Mouse (Mus musculus) mouse embryonic stem cell (cell line): ENCODE measurements around the gene Psmd3.

Experiments
- in situ Hi-C, 2 experiments: fragments of 300-500 bp; cut with MboI; formaldehyde crosslinking; loops; 1 replicate in 1 of 2; 3 replicates in 1 of 2; pipeline ENCODE4 v1.14.3; 2019 to 2020; ENCODE audit warnings: low sequenced_read_pairs in 2 of 2, low pct_unique_long_range_greater_than_20kb in 1 of 2, mixed read lengths in 1 of 2; ENCODE audit not compliant: unreplicated experiment in 1 of 2

The Psmd3 gene

DNA sequence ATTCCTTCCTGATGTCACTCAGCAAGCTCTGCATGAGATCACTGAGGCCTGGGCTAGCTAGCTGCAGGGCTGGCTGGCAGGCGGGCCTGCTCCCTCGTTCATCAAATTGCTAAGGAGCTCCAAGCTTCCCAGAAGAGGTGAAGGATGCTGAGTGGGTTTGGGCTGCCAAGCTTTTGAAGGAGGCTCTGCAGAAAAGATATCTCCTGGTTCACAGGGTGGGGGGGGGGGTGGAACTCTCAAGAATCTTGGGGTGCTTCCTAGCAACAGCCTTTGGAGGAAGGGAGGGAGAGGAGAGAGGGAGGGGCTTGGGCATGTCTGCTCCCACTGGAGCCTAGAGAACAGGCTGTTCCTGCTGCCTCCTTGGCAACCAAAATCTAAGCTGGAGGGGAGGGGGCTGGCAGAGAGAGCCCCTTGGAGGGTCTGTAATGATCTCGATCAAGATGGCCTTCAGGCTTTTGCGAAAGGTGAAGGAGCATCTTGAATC, 56.1 kb downstream of the Psmd3 start:
- in situ Hi-C loops = loop anchor here in 1 of 2 experiments (10.0 kb wide), 1 partner anchor 46 kb away; no protein-coding TSS in a partner anchor

DNA sequence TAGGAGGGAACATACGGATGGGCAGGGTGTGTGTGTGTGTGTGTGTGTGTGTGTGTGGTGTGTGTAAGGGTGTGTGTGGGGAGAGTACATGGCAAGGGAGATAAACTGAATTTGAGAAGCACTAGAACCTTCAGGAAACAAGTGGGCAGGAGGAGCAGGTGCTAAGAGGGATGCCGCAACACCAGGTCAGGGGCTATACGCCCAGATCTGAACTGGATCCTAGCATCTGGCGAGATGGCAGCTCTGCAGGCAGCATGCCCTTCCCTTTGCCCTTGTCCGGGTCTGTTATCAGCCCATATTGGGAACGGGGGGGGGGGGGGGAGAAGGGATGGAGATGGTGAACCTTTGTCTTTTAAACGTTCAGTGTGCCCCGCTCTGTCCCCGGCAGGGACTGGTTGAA, 56.6 kb downstream of the Psmd3 start:
- in situ Hi-C loops = loop anchor here in 1 of 2 experiments (10.0 kb wide), 1 partner anchor 46 kb away; no protein-coding TSS in a partner anchor

GRCm38 (mm10) chr11:98740026-98740392, 57.7 kb downstream of the Psmd3 start:
- in situ Hi-C loops = no loop called here

GRCm38 (mm10) chr11:98740393-98741050, 58.2 kb downstream of the Psmd3 start, which contains the start of gene Thra:
Gene Thra (plus strand): TSS chr11:98740638.
- in situ Hi-C loops = no loop called here

- in situ Hi-C loops = no loop called here
These were observed 58.8 kb downstream of the Psmd3 start for GRCm38 (mm10) chr11:98741051-98741620.

GRCm38 (mm10) chr11:98741622-98742396, 59.5 kb downstream of the Psmd3 start:
- in situ Hi-C loops = no loop called here

DNA sequence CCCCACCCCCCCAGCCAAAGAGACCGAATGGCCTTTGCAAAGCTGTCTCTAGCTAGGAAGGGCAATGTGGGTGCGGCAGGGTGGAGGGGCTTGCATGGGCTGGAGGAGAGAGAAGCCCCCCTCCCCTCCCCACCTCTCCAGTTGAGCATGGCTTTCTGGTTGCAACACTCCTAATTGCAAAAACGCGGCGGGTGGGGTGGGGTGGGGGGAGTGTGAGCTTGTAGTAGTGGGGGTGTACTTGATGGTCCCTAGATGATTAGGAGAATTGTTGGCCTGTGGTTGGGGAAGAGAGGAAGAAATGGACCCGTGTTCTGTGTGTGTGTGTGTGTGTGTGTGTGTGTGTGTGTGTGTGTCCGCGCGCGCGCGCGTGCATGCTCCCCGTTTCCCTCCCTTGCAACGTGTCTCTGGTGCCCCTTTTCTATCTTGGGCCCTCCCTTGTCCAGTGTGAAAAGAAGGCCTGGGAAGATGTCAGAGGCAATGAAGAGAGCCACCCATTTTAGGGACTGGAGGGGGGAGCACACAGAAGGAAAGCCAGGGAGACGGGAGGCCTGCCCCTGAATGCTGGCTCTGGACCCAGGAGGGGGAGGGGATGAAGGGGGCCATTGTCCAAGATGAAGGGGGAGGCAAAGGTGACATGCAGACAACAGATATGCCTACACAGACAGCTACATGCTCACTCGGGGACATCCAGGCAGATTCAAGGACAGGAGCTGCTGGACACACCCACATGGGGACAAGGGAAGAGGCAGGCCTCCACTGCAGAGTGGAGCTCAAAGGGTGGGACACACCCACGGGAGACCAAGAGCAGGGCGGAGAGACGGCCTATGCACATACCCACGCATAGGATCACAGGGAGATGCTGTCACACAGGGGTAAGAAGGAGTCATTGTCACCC, 60.3 kb downstream of the Psmd3 start:
- in situ Hi-C loops = no loop called here

GRCm38 (mm10) chr11:98743655-98744345, 61.4 kb downstream of the Psmd3 start:
- in situ Hi-C loops = no loop called here

DNA sequence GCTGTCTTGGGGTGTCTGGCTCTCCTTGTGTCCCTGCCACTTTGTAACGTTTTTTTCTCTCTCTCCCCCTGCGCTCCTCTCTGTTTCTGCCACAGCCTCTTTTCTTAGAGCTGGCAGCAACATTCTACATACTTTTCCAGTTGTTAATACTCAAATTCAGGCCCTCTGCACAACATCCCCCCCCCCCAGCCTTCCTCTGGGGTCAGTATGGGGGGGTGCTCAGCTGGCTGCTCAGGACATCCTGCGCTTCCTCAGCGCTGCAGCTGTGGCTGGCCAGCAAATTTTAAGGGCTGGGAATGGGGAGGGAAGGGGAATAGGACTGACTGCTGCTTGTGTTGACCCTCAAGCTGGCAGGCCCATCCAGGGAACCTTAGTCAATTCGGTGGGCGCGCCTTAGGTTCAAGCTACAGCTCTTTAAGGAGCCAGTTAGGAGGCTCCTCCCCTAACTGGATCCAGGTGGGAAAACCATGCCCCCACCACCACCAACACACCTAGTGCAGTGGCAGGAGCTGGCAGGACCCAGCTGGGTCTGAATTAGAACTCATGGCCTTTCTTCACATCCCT, 62.2 kb downstream of the Psmd3 start:
- in situ Hi-C loops = no loop called here
